Mouse (Mus musculus): Measurements from ENCODE around the gene Eef1akmt3.

GRCm38 (mm10) chr10:127059968-127060916 lies 18.9 kb upstream of the Eef1akmt3 start, which contains the start of gene March9:
- no peak for TF ChIP-seq CTCF (IDR thresholded peaks at IDR 0.05; ENCODE audit: insufficient read depth, low read length)
- TF ChIP-seq POLR2A (IDR thresholded peaks at IDR 0.05; ENCODE audit: borderline replicate concordance, extremely low read depth, low read depth, low read length), result no peak

Data from lung, adult 2 months (tissue).